In the genomic region with DNA sequence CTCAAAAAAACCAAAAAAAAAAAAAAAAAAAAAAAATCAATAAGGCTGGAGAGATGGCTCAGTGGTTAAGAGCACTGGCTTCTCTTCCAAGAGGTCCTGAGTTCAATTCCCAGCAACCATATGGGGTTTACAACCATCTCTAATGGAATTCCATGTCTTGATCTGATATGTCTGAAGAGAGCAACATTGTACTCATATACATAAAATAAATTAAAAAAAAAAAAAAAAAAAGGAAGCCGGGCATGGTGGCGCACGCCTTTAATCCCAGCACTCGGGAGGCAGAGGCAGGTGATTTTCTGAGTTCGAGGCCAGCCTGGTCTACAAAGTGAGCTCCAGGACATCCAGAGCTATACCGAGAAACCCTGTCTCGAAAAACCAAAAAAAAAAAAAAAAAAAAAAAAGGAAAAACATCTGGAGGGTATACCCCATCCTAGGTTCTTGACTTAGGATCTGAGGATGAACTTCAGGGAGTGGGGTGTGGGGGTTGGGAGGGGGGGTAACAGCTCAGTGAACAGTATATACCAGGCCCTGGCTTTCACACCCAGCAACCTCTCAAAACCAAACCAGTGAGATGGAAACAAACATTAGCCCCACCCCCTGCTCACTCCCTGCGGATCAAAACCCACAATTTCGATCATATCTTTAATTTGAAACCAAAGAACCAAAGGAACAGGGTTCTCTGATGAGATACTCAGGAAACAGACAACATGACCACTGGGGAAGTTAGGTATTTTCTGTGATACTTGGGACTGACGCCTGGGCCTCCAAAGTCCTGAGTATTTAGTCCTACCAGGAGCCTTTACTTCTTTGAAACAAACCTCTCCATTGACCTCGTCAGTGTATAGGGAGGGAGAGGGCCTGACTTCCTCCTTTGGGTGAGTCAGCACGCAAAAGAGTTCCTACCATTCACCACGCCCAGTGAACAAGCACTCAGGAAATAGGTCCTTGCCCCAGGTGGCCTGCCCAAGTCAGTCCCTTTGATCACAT, we compare ENCODE assay signal across 10 mouse cellular contexts. TPM values are rescaled to one million over a fixed set of nuclear protein-coding genes. Genes with fewer than 3 reads are reported as not detected.
A peak's percentile ranks its signal among the peaks of the same experiment; 100 is the strongest.
DNase-seq lines count a peak whose midpoint lies in the region; ATAC-seq lines count a peak whose summit lies in the region.
"Had no signal": no experiment of that assay in that cellular context is flagged by ENCODE, and none has a peak within 500 bp of the region (broad histone marks: within the 10 kb centered on the region; RNA-seq: fewer than 3 reads in every experiment).

No protein-coding gene starts in this region.

- peak overlapping the region; percentile 56; the same call in 1 of the 2 replicates for H3K27ac ChIP-seq in heart, embryonic 10.5 days

- whole genome bisulfite sequencing in heart, embryonic 10.5 days = 68% methylated on average over 13 of the region's 13 CpGs

- H3K4me3 ChIP-seq in heart, embryonic 10.5 days = no peak overlapping the region
- H3K4me3 ChIP-seq in megakaryocyte, embryonic 14.5 days (replicated peaks) = peak overlapping the region; percentile 47

- H3K36me3 ChIP-seq in heart, embryonic 10.5 days = no peaks in the 10 kb centered on the region
- no peaks in the 10 kb centered on the region for H3K36me3 ChIP-seq in megakaryocyte, embryonic 14.5 days (replicated peaks; ENCODE audit: low read length)

- H3K9me3 ChIP-seq in heart, embryonic 10.5 days = no peaks in the 10 kb centered on the region
- H3K9me3 ChIP-seq in megakaryocyte, embryonic 14.5 days = no peaks in the 10 kb centered on the region

- no peaks in the 10 kb centered on the region; the same call in 1 of the 2 replicates for H3K27me3 ChIP-seq in heart, embryonic 10.5 days (ENCODE audit: insufficient read depth, poor library complexity, severe bottlenecking)
- H3K27me3 ChIP-seq in megakaryocyte, embryonic 14.5 days (replicated peaks) = peaks cover 9% of the 10 kb centered on the region

- peaks cover 9% of the 10 kb centered on the region; the same call in 1 of the 2 replicates for H3K4me1 ChIP-seq in heart, embryonic 10.5 days
- peaks cover 34% of the 10 kb centered on the region for H3K4me1 ChIP-seq in megakaryocyte, embryonic 14.5 days

- peak; percentile 84 for ATAC-seq in inflammation-experienced regulatory T-cells, adult 6 months

- intact Hi-C loops in heart, postnatal 14 days (cut with DNase I) = no loop called here

- DNase-seq in heart, embryonic 10.5 days (ENCODE audit: low spot score) = peak; percentile 79
- DNase-seq in heart, postnatal 14 days = no peak
- peak; percentile 89 for DNase-seq in ES-CJ7 (ENCODE audit: low read depth, low spot score)
- DNase-seq in layer of hippocampus, adult 11-12 months (ENCODE audit: low spot score) = no peak
- no peak for DNase-seq in urinary bladder, adult 2 months (ENCODE audit: low spot score)
- DNase-seq in Muller cell, postnatal 12 days (ENCODE audit: inconsistent ontology term) = no peak
- DNase-seq: lung, embryonic 14.5 days had no signal

RNA-seq across cellular contexts. Expression of a gene that starts 6.5 kb away (rescaled TPM):
- polyA plus RNA-seq in heart, embryonic 10.5 days (2016; fragmentation: Nextera tagmentation; extraction: Ambion mirVana) = 39.6 and 52.5 TPM in 2 replicates
- total RNA-seq in heart, postnatal 14 days (2021) = 10 to 100 TPM; 65.7 TPM
- 100 to 1,000 TPM; 124 to 242 (median 205) TPM for polyA plus RNA-seq in inflammation-experienced regulatory T-cells, adult 6 months (2017; shearing (Covaris generic))
- 1.5 and 9.8 TPM in 2 replicates for polyA plus RNA-seq in megakaryocyte, embryonic 14.5 days (2012; ENCODE audit: insufficient read depth, low replicate concordance)
- 74.9 and 76.7 TPM in 2 replicates for polyA plus RNA-seq in urinary bladder, adult 2 months (2012; rRNA removed)

RNA-seq across cellular contexts. Expression of a gene that starts 25.7 kb away (rescaled TPM):
- 0.35 and 0.53 TPM in 2 replicates for polyA plus RNA-seq in heart, embryonic 10.5 days (2016; fragmentation: Nextera tagmentation; extraction: Ambion mirVana)
- total RNA-seq in heart, postnatal 14 days (2021) = 100 to 1,000 TPM; 149 to 164 TPM
- 10 to 100 TPM in 2 of 3 experiments, 1 to 10 TPM in 1; 3.4 to 13.9 (median 10.1) TPM for polyA plus RNA-seq in inflammation-experienced regulatory T-cells, adult 6 months (2017; shearing (Covaris generic))
- polyA plus RNA-seq in megakaryocyte, embryonic 14.5 days (2012; ENCODE audit: insufficient read depth, low replicate concordance) = 0.35 TPM in 1 of 2 replicates, not detected in the other
- 0.40 and 0.55 TPM in 2 replicates for polyA plus RNA-seq in urinary bladder, adult 2 months (2012; rRNA removed)

RNA-seq across cellular contexts. Expression of a gene that starts 40.8 kb away (rescaled TPM):
- 12.3 and 13.6 TPM in 2 replicates for polyA plus RNA-seq in heart, embryonic 10.5 days (2016; fragmentation: Nextera tagmentation; extraction: Ambion mirVana)
- total RNA-seq in heart, postnatal 14 days (2021) = 10 to 100 TPM; 13.0 to 18.9 TPM
- 10 to 100 TPM; 12.9 to 73.1 (median 57.3) TPM for polyA plus RNA-seq in inflammation-experienced regulatory T-cells, adult 6 months (2017; shearing (Covaris generic))
- polyA plus RNA-seq in megakaryocyte, embryonic 14.5 days (2012; ENCODE audit: insufficient read depth, low replicate concordance) = 7.1 and 43.7 TPM in 2 replicates
- 65.7 and 70.7 TPM in 2 replicates for polyA plus RNA-seq in urinary bladder, adult 2 months (2012; rRNA removed)

RNA-seq across cellular contexts. Expression of a gene that starts 47.5 kb away (rescaled TPM):
- 1.9 and 8.8 TPM in 2 replicates for polyA plus RNA-seq in heart, embryonic 10.5 days (2016; fragmentation: Nextera tagmentation; extraction: Ambion mirVana)
- not detected for total RNA-seq in heart, postnatal 14 days (2021)
- polyA plus RNA-seq in inflammation-experienced regulatory T-cells, adult 6 months (2017; shearing (Covaris generic)) = not detected
- 3.8 TPM in 1 of 2 replicates, not detected in the other for polyA plus RNA-seq in megakaryocyte, embryonic 14.5 days (2012; ENCODE audit: insufficient read depth, low replicate concordance)
- not detected in 2 replicates for polyA plus RNA-seq in urinary bladder, adult 2 months (2012; rRNA removed)
- polyA plus RNA-seq: heart, postnatal 0 days; lung, embryonic 14.5 days had no signal

Comparison
In these comparisons a context has a peak if more than half of its experiments do, and no peak if none do; other contexts are left out.
1. DNase-seq: peak in heart, embryonic 10.5 days (single experiment) and ES-CJ7 (single experiment); none in heart, postnatal 14 days (0 of 2), layer of hippocampus, adult 11-12 months (single experiment), urinary bladder, adult 2 months (single experiment) and Muller cell, postnatal 12 days (single experiment).